Mouse (Mus musculus) thymus, postnatal 14 days (tissue): ENCODE data around the gene Gm9887.
A peak's percentile ranks its signal among the peaks of the same experiment; 100 is the strongest.

Experiments
- DNase-seq: peaks from one replicate; pipeline ENCODE4 v3.0.0; 2021

Gm9887 gene

GRCm38 (mm10) chr12:69356546-69357299, 15.5 kb downstream of the Gm9887 start, which contains the start of gene Nemf:
Gene Nemf (minus strand): TSS chr12:69357165.
- peak; percentile 85 for DNase-seq

- DNase-seq: no peak
Measured at GRCm38 (mm10) chr12:69351685-69352084, 20.6 kb downstream of the Gm9887 start.

GRCm38 (mm10) chr12:69349928-69350327, 22.3 kb downstream of the Gm9887 start:
- no peak for DNase-seq

GRCm38 (mm10) chr12:69333547-69333946, 38.7 kb downstream of the Gm9887 start:
- DNase-seq: peak; percentile 43

GRCm38 (mm10) chr12:69332147-69332546, 40.1 kb downstream of the Gm9887 start:
- no peak for DNase-seq

DNA sequence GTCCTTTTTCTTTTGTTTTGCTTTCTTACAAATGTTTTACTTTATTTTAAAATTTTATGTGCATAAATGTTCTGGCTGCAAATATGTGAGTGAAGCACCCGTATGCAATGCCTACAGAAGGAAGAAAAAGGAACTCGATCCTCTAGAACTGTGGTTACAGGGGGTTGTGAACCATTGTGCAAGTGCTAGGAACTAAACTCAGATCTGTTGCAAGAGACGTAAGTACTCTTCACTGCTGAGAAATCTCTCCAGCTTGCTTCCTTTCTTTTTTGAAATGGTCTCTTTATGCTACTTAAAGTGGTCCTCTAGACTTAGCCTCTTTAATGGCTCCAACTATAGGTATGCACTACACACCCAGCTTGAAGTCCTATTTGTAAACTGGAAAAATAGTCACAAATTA, 41.1 kb downstream of the Gm9887 start:
- DNase-seq: no peak
